Mouse (Mus musculus): Measurements from ENCODE around the gene Gata2. TPM values are rescaled to one million over a fixed set of nuclear protein-coding genes. Genes with fewer than 3 reads are reported as not detected.

Gata2 gene
- polyA plus RNA-seq, 1 experiment from 2014 or later: 1.5 TPM

- Histone ChIP-seq H3K9ac (ENCODE audit: low read length) (no peak overlapping the region), H3K4me1 (ENCODE audit: control insufficient read depth, insufficient read depth, low read length) (peaks cover 5% of the 10 kb centered on the region; the same call in 1 of the 2 replicates), H3K4me3 (ENCODE audit: low read depth, low read length) (no peak overlapping the region), H3K4me2 (ENCODE audit: low read length) (no peak overlapping the region), H3K36me3 (ENCODE audit: control insufficient read depth, insufficient read depth, low read length) (no peaks in the 10 kb centered on the region), H3K9me3 (replicated peaks; ENCODE audit: control insufficient read depth, low read length) (no peaks in the 10 kb centered on the region), H3K27ac (ENCODE audit: low read depth, low read length) (no peak overlapping the region), H3K27me3 (replicated peaks; ENCODE audit: control insufficient read depth, insufficient read depth, low read length) (no peaks in the 10 kb centered on the region; the same call in 1 of the 2 replicates)
- ATAC-seq (no peak), DNase-seq (ENCODE audit: low spot score) (no peak)
- WGBS: 88% methylated on average over 8 of the region's 8 CpGs
Measured at GRCm38 (mm10) chr6:88233996-88234395, 40.3 kb downstream of the Gata2 start.

- H3K4me3 ChIP-seq (ENCODE audit: low read depth, low read length): no peak overlapping the region
- H3K9ac ChIP-seq (ENCODE audit: low read length): no peak overlapping the region
- H3K4me2 ChIP-seq (ENCODE audit: low read length): peak overlapping the region; percentile 48; the same call in 1 of the 2 replicates
- no peaks in the 10 kb centered on the region; the same call in 1 of the 2 replicates for H3K27me3 ChIP-seq (replicated peaks; ENCODE audit: control insufficient read depth, insufficient read depth, low read length)
- WGBS: 19% methylated on average over 8 of the region's 8 CpGs
- no peak overlapping the region for H3K27ac ChIP-seq (ENCODE audit: low read depth, low read length)
- no peaks in the 10 kb centered on the region for H3K36me3 ChIP-seq (ENCODE audit: control insufficient read depth, insufficient read depth, low read length)
- DNase-seq (ENCODE audit: low spot score): no peak
- peaks cover 5% of the 10 kb centered on the region; the same call in 1 of the 2 replicates for H3K4me1 ChIP-seq (ENCODE audit: control insufficient read depth, insufficient read depth, low read length)
- H3K9me3 ChIP-seq (replicated peaks; ENCODE audit: control insufficient read depth, low read length): no peaks in the 10 kb centered on the region
- no peak for ATAC-seq
Measured at GRCm38 (mm10) chr6:88235461-88235860, 41.8 kb downstream of the Gata2 start.

GRCm38 (mm10) chr6:88235983-88236382 is 42.3 kb downstream of the Gata2 start:
- H3K4me3 ChIP-seq (ENCODE audit: low read depth, low read length): no peak overlapping the region
- no peaks in the 10 kb centered on the region; the same call in 1 of the 2 replicates for H3K27me3 ChIP-seq (replicated peaks; ENCODE audit: control insufficient read depth, insufficient read depth, low read length)
- H3K4me1 ChIP-seq (ENCODE audit: control insufficient read depth, insufficient read depth, low read length): peaks cover 5% of the 10 kb centered on the region; the same call in 1 of the 2 replicates
- ATAC-seq: peak; percentile 72
- peak; percentile 69 for DNase-seq (ENCODE audit: low spot score)
- no peak overlapping the region for H3K27ac ChIP-seq (ENCODE audit: low read depth, low read length)
- peak overlapping the region; percentile 37 for H3K9ac ChIP-seq (ENCODE audit: low read length)
- 0% methylated on average over 17 of the region's 17 CpGs for WGBS
- no peaks in the 10 kb centered on the region for H3K36me3 ChIP-seq (ENCODE audit: control insufficient read depth, insufficient read depth, low read length)
- H3K9me3 ChIP-seq (replicated peaks; ENCODE audit: control insufficient read depth, low read length): no peaks in the 10 kb centered on the region
- peak overlapping the region; percentile 48 for H3K4me2 ChIP-seq (ENCODE audit: low read length)

GRCm38 (mm10) chr6:88236513-88236912 is 42.8 kb downstream of the Gata2 start:
- Histone ChIP-seq H3K36me3 (ENCODE audit: control insufficient read depth, insufficient read depth, low read length) (no peaks in the 10 kb centered on the region), H3K27me3 (replicated peaks; ENCODE audit: control insufficient read depth, insufficient read depth, low read length) (no peaks in the 10 kb centered on the region; the same call in 1 of the 2 replicates), H3K9ac (ENCODE audit: low read length) (no peak overlapping the region; the same call in 1 of the 2 replicates), H3K27ac (ENCODE audit: low read depth, low read length) (no peak overlapping the region), H3K9me3 (replicated peaks; ENCODE audit: control insufficient read depth, low read length) (no peaks in the 10 kb centered on the region), H3K4me3 (ENCODE audit: low read depth, low read length) (no peak overlapping the region), H3K4me1 (ENCODE audit: control insufficient read depth, insufficient read depth, low read length) (peaks cover 5% of the 10 kb centered on the region; the same call in 1 of the 2 replicates), H3K4me2 (ENCODE audit: low read length) (peak overlapping the region; percentile 48)
- DNase-seq (ENCODE audit: low spot score) (no peak), ATAC-seq (0 out of 2 replicates have a peak, but pooled peaks have one; percentile 6)
- WGBS: 10% methylated on average over 7 of the region's 7 CpGs

- WGBS: 2% methylated on average over 14 of the region's 15 CpGs
- Histone ChIP-seq H3K36me3 (ENCODE audit: control insufficient read depth, insufficient read depth, low read length) (no peaks in the 10 kb centered on the region), H3K27ac (ENCODE audit: low read depth, low read length) (no peak overlapping the region), H3K4me2 (ENCODE audit: low read length) (no peak overlapping the region), H3K9me3 (replicated peaks; ENCODE audit: control insufficient read depth, low read length) (no peaks in the 10 kb centered on the region), H3K4me3 (ENCODE audit: low read depth, low read length) (no peak overlapping the region), H3K4me1 (ENCODE audit: control insufficient read depth, insufficient read depth, low read length) (no peaks in the 10 kb centered on the region), H3K9ac (ENCODE audit: low read length) (no peak overlapping the region), H3K27me3 (replicated peaks; ENCODE audit: control insufficient read depth, insufficient read depth, low read length) (no peaks in the 10 kb centered on the region)
- ATAC-seq (peak; percentile 80), DNase-seq (ENCODE audit: low spot score) (peak; percentile 59)
Measured at GRCm38 (mm10) chr6:88242604-88243003, 48.9 kb downstream of the Gata2 start.

GRCm38 (mm10) chr6:88249231-88249630 is 55.5 kb downstream of the Gata2 start:
- no peak overlapping the region for H3K4me3 ChIP-seq (ENCODE audit: low read depth, low read length)
- H3K4me2 ChIP-seq (ENCODE audit: low read length): no peak overlapping the region
- no peak for ATAC-seq
- H3K4me1 ChIP-seq (ENCODE audit: control insufficient read depth, insufficient read depth, low read length): no peaks in the 10 kb centered on the region
- H3K9me3 ChIP-seq (replicated peaks; ENCODE audit: control insufficient read depth, low read length): no peaks in the 10 kb centered on the region
- no peaks in the 10 kb centered on the region for H3K36me3 ChIP-seq (ENCODE audit: control insufficient read depth, insufficient read depth, low read length)
- H3K27me3 ChIP-seq (replicated peaks; ENCODE audit: control insufficient read depth, insufficient read depth, low read length): no peaks in the 10 kb centered on the region
- WGBS: 68% methylated on average over 1 of the region's 1 CpGs
- H3K27ac ChIP-seq (ENCODE audit: low read depth, low read length): no peak overlapping the region
- H3K9ac ChIP-seq (ENCODE audit: low read length): no peak overlapping the region
- peak; percentile 17 for DNase-seq (ENCODE audit: low spot score)

GRCm38 (mm10) chr6:88251396-88251795 is 57.7 kb downstream of the Gata2 start:
- Histone ChIP-seq H3K9ac (ENCODE audit: low read length) (no peak overlapping the region), H3K4me2 (ENCODE audit: low read length) (no peak overlapping the region), H3K27ac (ENCODE audit: low read depth, low read length) (no peak overlapping the region), H3K36me3 (ENCODE audit: control insufficient read depth, insufficient read depth, low read length) (no peaks in the 10 kb centered on the region), H3K4me1 (ENCODE audit: control insufficient read depth, insufficient read depth, low read length) (no peaks in the 10 kb centered on the region), H3K27me3 (replicated peaks; ENCODE audit: control insufficient read depth, insufficient read depth, low read length) (no peaks in the 10 kb centered on the region), H3K9me3 (replicated peaks; ENCODE audit: control insufficient read depth, low read length) (no peaks in the 10 kb centered on the region), H3K4me3 (ENCODE audit: low read depth, low read length) (no peak overlapping the region)
- DNase-seq (ENCODE audit: low spot score) (no peak), ATAC-seq (no peak)
- 94% methylated on average over 1 of the region's 1 CpGs for WGBS

- Histone ChIP-seq H3K9me3 (replicated peaks; ENCODE audit: control insufficient read depth, low read length) (no peaks in the 10 kb centered on the region), H3K27ac (ENCODE audit: low read depth, low read length) (no peak overlapping the region), H3K4me2 (ENCODE audit: low read length) (no peak overlapping the region), H3K4me3 (ENCODE audit: low read depth, low read length) (no peak overlapping the region), H3K27me3 (replicated peaks; ENCODE audit: control insufficient read depth, insufficient read depth, low read length) (no peaks in the 10 kb centered on the region), H3K36me3 (ENCODE audit: control insufficient read depth, insufficient read depth, low read length) (no peaks in the 10 kb centered on the region), H3K9ac (ENCODE audit: low read length) (no peak overlapping the region), H3K4me1 (ENCODE audit: control insufficient read depth, insufficient read depth, low read length) (no peaks in the 10 kb centered on the region)
- ATAC-seq (no peak), DNase-seq (ENCODE audit: low spot score) (no peak)
- 79% methylated on average over 7 of the region's 7 CpGs for WGBS
Measured at GRCm38 (mm10) chr6:88251798-88252478, 58.2 kb downstream of the Gata2 start.

- ATAC-seq (no peak), DNase-seq (ENCODE audit: low spot score) (no peak)
- Histone ChIP-seq H3K9ac (ENCODE audit: low read length) (no peak overlapping the region), H3K27ac (ENCODE audit: low read depth, low read length) (no peak overlapping the region), H3K27me3 (replicated peaks; ENCODE audit: control insufficient read depth, insufficient read depth, low read length) (no peaks in the 10 kb centered on the region), H3K4me3 (ENCODE audit: low read depth, low read length) (no peak overlapping the region), H3K36me3 (ENCODE audit: control insufficient read depth, insufficient read depth, low read length) (0 out of 2 replicates have a peak, but pooled peaks cover 4% of the 10 kb centered on the region), H3K4me2 (ENCODE audit: low read length) (no peak overlapping the region), H3K9me3 (replicated peaks; ENCODE audit: control insufficient read depth, low read length) (no peaks in the 10 kb centered on the region), H3K4me1 (ENCODE audit: control insufficient read depth, insufficient read depth, low read length) (no peaks in the 10 kb centered on the region)
- WGBS: 73% methylated on average over 6 of the region's 6 CpGs
Measured at GRCm38 (mm10) chr6:88254082-88254481, 60.4 kb downstream of the Gata2 start.

Data from forebrain, embryonic 14.5 days (tissue).